Mouse (Mus musculus) forebrain, embryonic 11.5 days (tissue): ENCODE measurements around the gene Flot1. TPM values are rescaled to one million over a fixed set of nuclear protein-coding genes. Genes with fewer than 3 reads are reported as not detected.

Experiments
- ATAC-seq: fragments of 200-750 bp; cut with Nextera tagmentation; replicated peaks from 2 replicates; pipeline ENCODE4 v1.8.0; 2017; ENCODE audit warnings: moderate TSS enrichment; ENCODE audit not compliant: low FRiP score
- DNase-seq: peaks from one replicate; pipeline ENCODE4 v3.0.0-alpha.2; 2017; ENCODE audit warnings: low spot score
- H3K27ac ChIP-seq: fragments of 300-500 bp; sonication (generic); 2 replicates; pipeline ENCODE4 v1.5.1; 2014; ENCODE audit warnings: low read depth, low read length
- H3K27me3 ChIP-seq: fragments of 300-500 bp; sonication (generic); 2 replicates; pipeline ENCODE4 v1.6.1; 2014; ENCODE audit warnings: mild to moderate bottlenecking, low read length, mixed read lengths; ENCODE audit not compliant: control insufficient read depth, insufficient read depth
- H3K36me3 ChIP-seq: fragments of 300-500 bp; sonication (generic); 2 replicates; pipeline ENCODE4 v1.6.1; 2014; ENCODE audit warnings: mild to moderate bottlenecking, low read length, moderate library complexity, mixed read lengths; ENCODE audit not compliant: control insufficient read depth, insufficient read depth
- H3K4me1 ChIP-seq: fragments of 300-500 bp; sonication (generic); replicated peaks from 2 replicates; pipeline ENCODE4 v1.6.1; 2014; ENCODE audit warnings: low read length, mixed read lengths; ENCODE audit not compliant: control insufficient read depth, insufficient read depth
- H3K4me2 ChIP-seq: fragments of 300-500 bp; sonication (generic); 2 replicates; pipeline ENCODE4 v1.6.1; 2014; ENCODE audit warnings: low read depth, mild to moderate bottlenecking, low read length, moderate library complexity, mixed read lengths; ENCODE audit not compliant: severe bottlenecking
- H3K4me3 ChIP-seq: fragments of 300-500 bp; sonication (generic); 2 replicates; pipeline ENCODE4 v1.5.1; 2014; ENCODE audit warnings: low read depth, low read length
- H3K9ac ChIP-seq: fragments of 300-500 bp; sonication (generic); 2 replicates; pipeline ENCODE4 v1.6.1; 2014; ENCODE audit warnings: low read length
- H3K9me3 ChIP-seq: fragments of 300-500 bp; sonication (generic); 2 replicates; pipeline ENCODE4 v1.6.1; 2016; ENCODE audit warnings: low read length, mixed read lengths; ENCODE audit not compliant: control insufficient read depth
- WGBS: fragments of 180-500 bp; shearing (Covaris S2); extraction: QIAGEN DNeasy Blood & Tissue Kit; methylation state at CpG from one replicate; pipeline ENCODE4 v1.1.7; 2014; 5-methylcytosine and 5-hydroxymethylcytosine counted together
- polyA plus RNA-seq: library from polyadenylated mRNA; unstranded; fragments of >200 nt; fragmentation: Nextera tagmentation; extraction: Ambion mirVana; gene quantifications from 2 replicates; pipeline ENCODE4 v1.2.1, GENCODE M21; 2014

The Flot1 gene
- polyA plus RNA-seq, 1 experiment from 2014 or later: 48.5 TPM

- Histone ChIP-seq H3K4me1 (no peaks in the 10 kb centered on the region), H3K4me3 (no peak overlapping the region), H3K27ac (no peak overlapping the region), H3K4me2 (no peak overlapping the region), H3K9me3 (no peaks in the 10 kb centered on the region), H3K27me3 (no peaks in the 10 kb centered on the region), H3K36me3 (no peaks in the 10 kb centered on the region), H3K9ac (no peak overlapping the region)
- ATAC-seq (no peak), DNase-seq (no peak)
- WGBS: 59% methylated on average over 6 of the region's 6 CpGs
Observed at GRCm38 (mm10) chr17:35803020-35803419, 20.0 kb upstream of the Flot1 start.

GRCm38 (mm10) chr17:35803858-35804399, 19.1 kb upstream of the Flot1 start:
- Histone ChIP-seq H3K9me3 (no peaks in the 10 kb centered on the region), H3K9ac (no peak overlapping the region), H3K27me3 (no peaks in the 10 kb centered on the region), H3K36me3 (no peaks in the 10 kb centered on the region), H3K4me2 (no peak overlapping the region), H3K4me1 (no peaks in the 10 kb centered on the region), H3K4me3 (no peak overlapping the region), H3K27ac (no peak overlapping the region)
- DNase-seq: no peak
- 87% methylated on average over 4 of the region's 4 CpGs for WGBS
- no peak for ATAC-seq

GRCm38 (mm10) chr17:35808073-35808472, 15.0 kb upstream of the Flot1 start:
- Histone ChIP-seq H3K9me3 (no peaks in the 10 kb centered on the region), H3K27me3 (no peaks in the 10 kb centered on the region), H3K4me2 (no peak overlapping the region), H3K36me3 (no peaks in the 10 kb centered on the region), H3K9ac (no peak overlapping the region), H3K27ac (no peak overlapping the region), H3K4me3 (no peak overlapping the region), H3K4me1 (no peaks in the 10 kb centered on the region)
- 76% methylated on average over 9 of the region's 9 CpGs for WGBS
- ATAC-seq: no peak
- no peak for DNase-seq

GRCm38 (mm10) chr17:35809395-35809794, 13.6 kb upstream of the Flot1 start:
- H3K27me3 ChIP-seq: no peaks in the 10 kb centered on the region
- no peaks in the 10 kb centered on the region for H3K4me1 ChIP-seq
- no peak for ATAC-seq
- H3K9ac ChIP-seq: no peak overlapping the region
- no peak overlapping the region for H3K4me3 ChIP-seq
- WGBS: 87% methylated on average over 11 of the region's 11 CpGs
- H3K27ac ChIP-seq: no peak overlapping the region
- no peak for DNase-seq
- H3K4me2 ChIP-seq: no peak overlapping the region
- no peaks in the 10 kb centered on the region for H3K9me3 ChIP-seq
- no peaks in the 10 kb centered on the region for H3K36me3 ChIP-seq

- no peak overlapping the region for H3K27ac ChIP-seq
- DNase-seq: no peak
- ATAC-seq: no peak
- H3K27me3 ChIP-seq: no peaks in the 10 kb centered on the region
- H3K4me3 ChIP-seq: no peak overlapping the region
- H3K9me3 ChIP-seq: no peaks in the 10 kb centered on the region
- no peak overlapping the region for H3K4me2 ChIP-seq
- 90% methylated on average over 5 of the region's 5 CpGs for WGBS
- H3K9ac ChIP-seq: no peak overlapping the region
- no peaks in the 10 kb centered on the region for H3K36me3 ChIP-seq
- no peaks in the 10 kb centered on the region for H3K4me1 ChIP-seq
Observed at GRCm38 (mm10) chr17:35810900-35811648, 12.0 kb upstream of the Flot1 start.

GRCm38 (mm10) chr17:35812307-35812706, 10.7 kb upstream of the Flot1 start:
- WGBS: 70% methylated on average over 5 of the region's 5 CpGs
- Histone ChIP-seq H3K27ac (no peak overlapping the region), H3K9me3 (no peaks in the 10 kb centered on the region)

GRCm38 (mm10) chr17:35812736-35813135, 10.3 kb upstream of the Flot1 start:
- 81% methylated on average over 6 of the region's 6 CpGs for WGBS
- Histone ChIP-seq H3K4me3 (no peak overlapping the region), H3K9me3 (no peaks in the 10 kb centered on the region), H3K9ac (no peak overlapping the region), H3K4me1 (no peaks in the 10 kb centered on the region), H3K27me3 (no peaks in the 10 kb centered on the region), H3K36me3 (no peaks in the 10 kb centered on the region), H3K27ac (no peak overlapping the region), H3K4me2 (no peak overlapping the region)
- no peak for ATAC-seq
- DNase-seq: no peak

More at GRCm38 (mm10) chr17:35812307-35812706, 10.7 kb upstream of the Flot1 start:
- Histone ChIP-seq H3K4me3 (no peak overlapping the region), H3K4me1 (no peaks in the 10 kb centered on the region), H3K9ac (no peak overlapping the region), H3K4me2 (no peak overlapping the region), H3K36me3 (no peaks in the 10 kb centered on the region), H3K27me3 (no peaks in the 10 kb centered on the region)
- ATAC-seq: no peak
- DNase-seq: no peak

GRCm38 (mm10) chr17:35813245-35813647, 9.8 kb upstream of the Flot1 start:
- no peak for DNase-seq
- no peaks in the 10 kb centered on the region for H3K4me1 ChIP-seq
- no peaks in the 10 kb centered on the region for H3K9me3 ChIP-seq
- no peak overlapping the region for H3K27ac ChIP-seq
- no peaks in the 10 kb centered on the region for H3K36me3 ChIP-seq
- H3K27me3 ChIP-seq: no peaks in the 10 kb centered on the region
- H3K9ac ChIP-seq: no peak overlapping the region
- H3K4me3 ChIP-seq: no peak overlapping the region
- no peak overlapping the region for H3K4me2 ChIP-seq
- 82% methylated on average over 7 of the region's 7 CpGs for WGBS
- no peak for ATAC-seq

GRCm38 (mm10) chr17:35813653-35814052, 9.4 kb upstream of the Flot1 start:
- ATAC-seq: no peak
- Histone ChIP-seq H3K27ac (no peak overlapping the region), H3K4me2 (no peak overlapping the region), H3K4me1 (no peaks in the 10 kb centered on the region), H3K27me3 (no peaks in the 10 kb centered on the region), H3K4me3 (no peak overlapping the region), H3K36me3 (no peaks in the 10 kb centered on the region), H3K9me3 (no peaks in the 10 kb centered on the region), H3K9ac (no peak overlapping the region)
- DNase-seq: no peak
- WGBS: 89% methylated on average over 7 of the region's 7 CpGs
